Mouse (Mus musculus): ENCODE results near the gene Dtx3. TPM values are rescaled to one million over a fixed set of nuclear protein-coding genes. Genes with fewer than 3 reads are reported as not detected.

Dtx3 gene
- total and polyA plus RNA-seq, 2 experiments from 2014 or later, result 30.0 to 64.1 TPM

DNA sequence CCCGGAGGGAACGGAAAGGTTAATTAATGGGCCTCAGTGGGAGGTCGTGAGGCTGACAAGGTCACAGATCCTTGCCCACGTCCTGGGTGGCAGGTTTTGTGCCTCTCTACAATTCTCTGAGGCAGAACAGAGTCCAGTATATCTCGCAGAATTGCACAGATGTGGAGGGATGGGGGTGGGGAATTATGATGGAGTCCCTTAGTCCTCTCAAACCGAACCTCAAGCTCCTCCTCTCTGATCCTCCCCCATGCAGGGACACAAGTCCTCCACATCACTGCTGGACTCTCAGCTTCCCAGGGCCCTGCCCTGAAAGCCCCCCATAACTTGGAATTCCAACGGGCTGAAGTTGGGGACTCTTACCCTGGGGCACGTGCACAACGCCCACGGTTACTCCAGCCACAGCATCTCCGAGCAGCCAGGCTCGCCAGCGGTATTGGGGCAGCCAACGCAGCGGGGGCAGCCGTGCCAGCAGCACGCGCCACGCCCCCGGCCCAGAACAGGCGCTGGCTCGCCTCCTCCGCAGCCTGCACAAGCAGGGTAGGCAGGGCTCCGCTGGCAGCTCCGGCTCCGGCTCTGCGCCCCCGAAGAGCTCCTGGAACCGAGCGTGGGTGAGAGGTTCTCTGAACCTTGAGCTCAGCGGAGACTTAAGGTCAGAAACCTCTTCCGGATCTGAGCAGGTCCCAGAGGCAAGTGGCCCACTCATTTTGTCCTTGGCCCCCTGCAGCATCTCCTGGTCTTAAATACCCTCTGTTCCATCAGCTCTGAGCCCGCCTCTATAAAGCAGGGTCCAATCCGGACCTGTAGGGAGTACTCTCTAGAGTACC lies 15.4 kb downstream of the Dtx3 start, which contains the start of gene Slc26a10:
Slc26a10 (minus strand) TSS at position 775 of the 824 bp plus-strand sequence.
- Histone ChIP-seq H3K36me3 (replicated peaks; ENCODE audit: control insufficient read depth, insufficient read depth, low read length) (0 out of 2 replicates have a peak, but pooled peaks cover 2% of the 10 kb centered on the region), H3K9ac (replicated peaks; ENCODE audit: low read depth, low read length) (0 out of 2 replicates have a peak within 1 kb of the TSS, but pooled peaks have one; percentile 4), H3K4me1 (ENCODE audit: control insufficient read depth, insufficient read depth) (peaks cover 8% of the 10 kb centered on the region), H3K4me3 (ENCODE audit: low read depth, low read length) (peak within 1 kb of the TSS; percentile 36), H3K27ac (ENCODE audit: low read depth) (peak within 1 kb of the TSS; percentile 58), H3K4me2 (ENCODE audit: low read depth, low read length) (peak within 1 kb of the TSS; percentile 65), H3K27me3 (ENCODE audit: control insufficient read depth, insufficient read depth, low read length) (peaks cover 79% of the 10 kb centered on the region), H3K9me3 (replicated peaks; ENCODE audit: control insufficient read depth, low read length) (no peaks in the 10 kb centered on the region)
- TF ChIP-seq CTCF (IDR thresholded peaks at IDR 0.05; ENCODE audit: low read depth), result no peak
- no peak for TF ChIP-seq EP300 (IDR thresholded peaks at IDR 0.05; ENCODE audit: low read depth)
- ATAC-seq (ENCODE audit: insufficient read depth, low read depth) (peak; percentile 39), DNase-seq (ENCODE audit: low spot score) (no peak)
- 3% methylated on average over 33 of the region's 34 CpGs for WGBS

DNA sequence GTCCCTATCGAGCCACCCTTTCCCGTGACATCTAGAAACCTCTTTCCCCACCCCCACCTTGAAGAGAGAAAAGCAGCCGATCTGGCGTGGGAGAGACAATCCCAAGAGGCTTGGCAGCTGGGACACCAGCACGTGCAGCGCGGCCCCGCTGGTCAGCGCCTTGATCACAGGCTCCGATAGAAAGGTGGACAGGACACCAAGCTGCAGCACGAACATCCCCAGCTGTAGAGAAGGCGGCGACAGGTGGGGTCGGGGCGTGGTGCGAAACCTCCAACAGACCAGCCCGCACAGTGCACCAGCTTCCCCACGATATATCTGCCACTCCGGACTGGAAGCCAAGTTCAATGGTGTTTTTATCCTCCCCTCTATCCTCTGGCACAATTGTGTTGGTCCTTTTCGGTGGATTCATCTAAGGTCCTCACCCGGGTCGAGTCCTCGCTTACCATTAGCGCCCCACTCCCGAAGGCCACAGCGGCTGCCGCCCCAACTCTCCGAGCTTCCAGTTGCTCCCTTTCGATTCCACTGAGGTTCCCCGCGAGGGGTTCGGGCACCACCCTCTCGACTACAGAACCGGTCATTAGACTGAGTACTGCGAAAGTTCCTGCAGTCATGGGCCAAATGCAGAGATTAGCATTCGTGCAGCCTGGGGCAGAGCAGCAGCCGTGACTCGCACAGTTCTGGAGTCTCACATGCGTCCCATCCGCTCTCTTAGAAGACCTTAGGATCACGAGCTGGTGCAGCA lies 17.1 kb downstream of the Dtx3 start:
- TF ChIP-seq CTCF (IDR thresholded peaks at IDR 0.05; ENCODE audit: low read depth), result no peak
- no peak for TF ChIP-seq EP300 (IDR thresholded peaks at IDR 0.05; ENCODE audit: low read depth)
- WGBS, result 5% methylated on average over 41 of the region's 41 CpGs
- Histone ChIP-seq H3K27ac (ENCODE audit: low read depth) (no peak overlapping the region), H3K36me3 (replicated peaks; ENCODE audit: control insufficient read depth, insufficient read depth, low read length) (no peaks in the 10 kb centered on the region), H3K9me3 (replicated peaks; ENCODE audit: control insufficient read depth, low read length) (no peaks in the 10 kb centered on the region), H3K27me3 (ENCODE audit: control insufficient read depth, insufficient read depth, low read length) (peaks cover 87% of the 10 kb centered on the region), H3K4me3 (ENCODE audit: low read depth, low read length) (peak overlapping the region; percentile 36), H3K4me2 (ENCODE audit: low read depth, low read length) (peak overlapping the region; percentile 65), H3K4me1 (ENCODE audit: control insufficient read depth, insufficient read depth) (peaks cover 8% of the 10 kb centered on the region), H3K9ac (replicated peaks; ENCODE audit: low read depth, low read length) (no peak overlapping the region)
- DNase-seq (ENCODE audit: low spot score), result no peak
- ATAC-seq (ENCODE audit: insufficient read depth, low read depth), result no peak

DNA sequence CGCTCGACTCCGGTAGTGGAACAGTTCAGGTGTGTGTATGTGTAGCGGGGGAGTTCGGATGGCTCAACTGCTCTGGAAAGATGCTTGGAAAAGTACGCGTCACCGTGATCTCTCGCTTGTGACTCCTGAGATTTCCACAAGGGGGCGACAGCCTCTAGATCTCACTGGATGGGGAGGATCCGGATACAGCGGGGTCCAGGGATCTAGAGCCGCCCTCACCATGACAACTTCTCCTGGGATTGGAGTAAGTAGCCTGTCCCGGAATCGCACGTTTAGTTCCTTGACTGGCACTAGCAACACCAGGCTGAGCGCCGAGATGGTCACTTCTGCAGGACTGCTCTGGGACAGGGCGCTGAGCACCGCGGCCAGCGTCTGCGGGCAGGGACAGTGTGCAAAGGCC lies 17.8 kb downstream of the Dtx3 start:
- no peaks in the 10 kb centered on the region for H3K9me3 ChIP-seq (replicated peaks; ENCODE audit: control insufficient read depth, low read length)
- H3K36me3 ChIP-seq (replicated peaks; ENCODE audit: control insufficient read depth, insufficient read depth, low read length), result no peaks in the 10 kb centered on the region
- TF ChIP-seq CTCF (IDR thresholded peaks at IDR 0.05; ENCODE audit: low read depth) (peak; percentile 93), EP300 (IDR thresholded peaks at IDR 0.05; ENCODE audit: low read depth) (no peak)
- H3K27ac ChIP-seq (ENCODE audit: low read depth), result no peak overlapping the region
- peak overlapping the region; percentile 65 for H3K4me2 ChIP-seq (ENCODE audit: low read depth, low read length)
- peak overlapping the region; percentile 36 for H3K4me3 ChIP-seq (ENCODE audit: low read depth, low read length)
- peaks cover 8% of the 10 kb centered on the region for H3K4me1 ChIP-seq (ENCODE audit: control insufficient read depth, insufficient read depth)
- no peak overlapping the region for H3K9ac ChIP-seq (replicated peaks; ENCODE audit: low read depth, low read length)
- H3K27me3 ChIP-seq (ENCODE audit: control insufficient read depth, insufficient read depth, low read length), result peaks cover 85% of the 10 kb centered on the region
- peak; percentile 51 for ATAC-seq (ENCODE audit: insufficient read depth, low read depth)
- WGBS, result 2% methylated on average over 23 of the region's 23 CpGs
- DNase-seq (ENCODE audit: low spot score), result peak; percentile 86

DNA sequence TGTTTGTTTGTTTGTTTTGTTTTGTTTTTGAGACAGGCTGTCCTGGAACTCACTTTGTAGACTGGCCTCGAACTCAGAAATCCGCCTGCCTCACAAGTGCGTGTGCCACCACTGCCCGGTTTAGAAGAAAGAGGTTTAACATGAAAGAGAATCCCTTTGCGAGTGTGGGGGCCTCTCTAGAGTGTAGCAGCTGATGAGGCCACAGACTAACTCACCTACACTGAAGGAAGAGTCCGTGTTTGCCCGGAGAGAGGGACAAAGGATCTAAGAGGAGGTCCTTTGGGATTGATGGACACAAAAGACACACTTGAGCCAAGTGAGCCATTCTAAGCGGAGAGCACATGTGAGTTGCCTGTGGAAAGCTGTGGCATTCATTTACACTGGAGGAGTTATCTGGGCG lies 18.3 kb downstream of the Dtx3 start:
- Histone ChIP-seq H3K4me3 (ENCODE audit: low read depth, low read length) (no peak overlapping the region), H3K27me3 (ENCODE audit: control insufficient read depth, insufficient read depth, low read length) (peaks cover 83% of the 10 kb centered on the region), H3K4me1 (ENCODE audit: control insufficient read depth, insufficient read depth) (peaks cover 8% of the 10 kb centered on the region), H3K4me2 (ENCODE audit: low read depth, low read length) (0 out of 2 replicates have a peak overlapping the region, but pooled peaks have one; percentile 0), H3K9me3 (replicated peaks; ENCODE audit: control insufficient read depth, low read length) (no peaks in the 10 kb centered on the region), H3K9ac (replicated peaks; ENCODE audit: low read depth, low read length) (no peak overlapping the region), H3K36me3 (replicated peaks; ENCODE audit: control insufficient read depth, insufficient read depth, low read length) (no peaks in the 10 kb centered on the region), H3K27ac (ENCODE audit: low read depth) (no peak overlapping the region)
- WGBS, result 25% methylated on average over 9 of the region's 9 CpGs
- DNase-seq (ENCODE audit: low spot score), result no peak
- TF ChIP-seq EP300 (IDR thresholded peaks at IDR 0.05; ENCODE audit: low read depth) (no peak), CTCF (IDR thresholded peaks at IDR 0.05; ENCODE audit: low read depth) (no peak)
- no peak for ATAC-seq (ENCODE audit: insufficient read depth, low read depth)

DNA sequence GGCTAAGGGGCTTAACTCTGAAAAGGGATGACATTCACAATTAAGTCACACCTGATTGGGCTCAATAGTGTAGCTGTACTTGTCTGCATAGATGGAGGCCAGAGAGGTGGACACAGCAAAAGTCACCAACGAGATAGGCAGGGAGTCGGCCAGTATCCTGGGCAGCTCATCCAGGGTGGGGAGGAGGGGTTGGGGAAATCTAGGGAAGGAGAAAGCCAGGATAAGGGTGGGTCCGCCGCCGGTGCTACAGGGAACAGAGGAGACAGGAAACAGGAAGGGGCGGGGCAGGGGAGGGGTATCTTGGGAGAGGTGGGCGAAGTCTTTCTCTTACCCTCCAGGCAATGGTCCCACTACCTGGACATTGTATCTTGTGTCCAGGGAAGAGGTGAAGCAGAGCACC lies 18.8 kb downstream of the Dtx3 start:
- 7% methylated on average over 7 of the region's 7 CpGs for WGBS
- no peak for DNase-seq (ENCODE audit: low spot score)

More for the DNA sequence above, 18.8 kb downstream of the Dtx3 start:
- Histone ChIP-seq H3K27me3 (ENCODE audit: control insufficient read depth, insufficient read depth, low read length) (peaks cover 86% of the 10 kb centered on the region), H3K9me3 (replicated peaks; ENCODE audit: control insufficient read depth, low read length) (no peaks in the 10 kb centered on the region), H3K9ac (replicated peaks; ENCODE audit: low read depth, low read length) (no peak overlapping the region), H3K4me2 (ENCODE audit: low read depth, low read length) (no peak overlapping the region), H3K27ac (ENCODE audit: low read depth) (no peak overlapping the region), H3K4me1 (ENCODE audit: control insufficient read depth, insufficient read depth) (peaks cover 8% of the 10 kb centered on the region), H3K4me3 (ENCODE audit: low read depth, low read length) (no peak overlapping the region), H3K36me3 (replicated peaks; ENCODE audit: control insufficient read depth, insufficient read depth, low read length) (no peaks in the 10 kb centered on the region)
- no peak for ATAC-seq (ENCODE audit: insufficient read depth, low read depth)
- no peak for TF ChIP-seq CTCF (IDR thresholded peaks at IDR 0.05; ENCODE audit: low read depth)

All from heart, postnatal 0 days (tissue).